Mouse (Mus musculus) MEL (cell line): ENCODE measurements around the gene Kcnmb2.

Source experiments
- CTCF ChIP-seq, 3 experiments: IDR thresholded peaks in 2 of 3; conservative IDR thresholded peaks in 1 of 3; 2 replicates each; pipeline ENCODE4 v1.5.1; 2011 to 2012; ENCODE audit warnings: low read length in 3 of 3, low read depth in 2 of 3, mild to moderate bottlenecking in 2 of 3, improper control_type of control experiment in 1 of 3, inconsistent platforms in 1 of 3, mixed read lengths in 1 of 3, moderate library complexity in 1 of 3; ENCODE audit not compliant: control insufficient read depth in 1 of 3, insufficient read depth in 1 of 3, poor library complexity in 1 of 3, severe bottlenecking in 1 of 3
- E2F4 ChIP-seq: IDR thresholded peaks from 2 replicates; pipeline ENCODE4 v1.6.1; 2011; ENCODE audit warnings: low read depth, low read length, improper control_type of control experiment, borderline replicate concordance
- MYC ChIP-seq: IDR thresholded peaks from 2 replicates; pipeline ENCODE4 v1.6.1; 2011; ENCODE audit warnings: low read depth, mild to moderate bottlenecking, low read length, improper control_type of control experiment, moderate library complexity
- POLR2AphosphoS2 ChIP-seq: IDR thresholded peaks from 2 replicates; pipeline ENCODE4 v1.6.1; 2011; ENCODE audit warnings: low read length, improper control_type of control experiment
- SMC3 ChIP-seq: IDR thresholded peaks from 2 replicates; pipeline ENCODE4 v1.6.1; 2011; ENCODE audit warnings: low read depth, low read length, improper control_type of control experiment
- TCF12 ChIP-seq: IDR thresholded peaks from 2 replicates; pipeline ENCODE4 v1.6.1; 2014; ENCODE audit warnings: low read depth, mild to moderate bottlenecking, inconsistent platforms, low read length, improper control_type of control experiment, moderate library complexity
- USF1 ChIP-seq: IDR thresholded peaks from 2 replicates; pipeline ENCODE4 v1.6.1; 2014; ENCODE audit warnings: low read depth, mild to moderate bottlenecking, inconsistent platforms, low read length, improper control_type of control experiment, moderate library complexity

- TF ChIP-seq MYC (no peak), E2F4 (no peak), POLR2AphosphoS2 (no peak), USF1 (no peak), TCF12 (no peak), SMC3 (no peak), CTCF (IDR thresholded peaks at IDR 0.05 in 2 of 3, conservative IDR thresholded peaks at IDR 0.05 in 1 of 3; ENCODE audit: control insufficient read depth in 1 of 3, insufficient read depth in 1 of 3, low read depth in 2 of 3, low read length in 3 of 3, poor library complexity in 1 of 3, severe bottlenecking in 1 of 3) (no peak)
Measured at GRCm38 (mm10) chr3:32194014-32194413, 291.7 kb downstream of the Kcnmb2 start.
